Mouse (Mus musculus): Measurements from ENCODE around the gene March7. TPM values are rescaled to one million over a fixed set of nuclear protein-coding genes. Genes with fewer than 3 reads are reported as not detected.
A peak's percentile ranks its signal among the peaks of the same experiment; 100 is the strongest.

Gene March7
- polyA plus RNA-seq, 1 experiment from 2014 or later = 64.3 TPM

DNA sequence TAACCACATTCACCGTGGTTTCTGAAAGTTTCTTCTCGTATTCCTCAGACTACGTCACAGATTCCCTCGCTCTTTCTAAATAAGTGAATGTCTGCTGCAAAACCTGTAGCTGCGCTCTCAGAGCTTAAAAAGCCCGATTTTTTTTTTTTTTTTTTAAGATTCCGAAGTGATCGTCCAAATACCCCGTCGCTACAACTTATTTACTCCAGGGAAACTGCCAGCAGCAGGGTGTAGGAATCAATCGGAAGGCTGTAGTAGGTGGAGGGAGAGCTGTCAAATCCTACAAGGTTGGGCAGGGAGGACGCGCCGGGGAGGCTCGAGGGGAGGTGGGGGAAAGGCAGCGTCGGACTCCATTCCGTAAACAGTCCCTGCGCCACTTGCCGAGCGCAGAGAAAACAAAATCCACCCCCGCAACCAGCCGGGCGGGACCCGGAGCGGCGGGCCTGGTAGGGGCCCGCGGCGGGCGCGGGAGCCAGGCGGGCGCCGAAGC is 520 bp upstream of the March7 start:
- Histone ChIP-seq H3K27me3 (ENCODE audit: insufficient read depth, low read length) (no peaks in the 10 kb centered on the region), H3K27ac (peak overlapping the region; percentile 93), H3K4me2 (ENCODE audit: low read length) (peak overlapping the region; percentile 68), H3K4me1 (replicated peaks; ENCODE audit: insufficient read depth, low read length) (peaks cover 9% of the 10 kb centered on the region), H3K9ac (ENCODE audit: low read depth, low read length) (peak overlapping the region; percentile 99), H3K9me3 (replicated peaks; ENCODE audit: low read length) (no peaks in the 10 kb centered on the region), H3K36me3 (ENCODE audit: insufficient read depth, low read length) (peaks cover 19% of the 10 kb centered on the region; the same call in 1 of the 2 replicates), H3K4me3 (replicated peaks; ENCODE audit: low read depth, low read length) (peak overlapping the region; percentile 88)
- WGBS = 1% methylated on average over 35 of the region's 35 CpGs
- DNase-seq (ENCODE audit: low spot score) (peak; percentile 65), ATAC-seq (replicated peaks; ENCODE audit: low FRiP score, low read depth) (peak; percentile 46; the same call in 1 of the 2 replicates)
- TF ChIP-seq CTCF (IDR thresholded peaks at IDR 0.05; ENCODE audit: low read depth) = no peak

DNA sequence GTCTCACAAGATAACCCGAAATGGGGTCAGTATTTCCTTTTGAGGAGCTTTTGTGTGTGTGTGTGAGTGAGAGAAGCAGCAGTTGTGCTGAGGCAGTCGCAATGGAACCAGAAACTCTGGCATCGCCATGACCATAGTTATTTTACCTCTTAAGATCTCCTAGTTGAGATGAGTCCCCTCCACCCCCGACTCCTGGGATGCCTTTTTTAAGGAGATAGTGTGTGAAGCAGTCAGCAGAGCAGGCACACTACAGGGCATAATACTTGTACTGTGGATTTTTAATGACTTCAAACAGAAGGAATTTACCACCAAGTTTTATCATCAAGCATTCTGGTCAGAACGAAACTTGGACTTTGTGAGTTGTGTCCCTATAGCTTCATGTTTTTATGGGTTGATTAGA is 1.1 kb downstream of the March7 start:
- H3K9ac ChIP-seq (ENCODE audit: low read depth, low read length) = peak overlapping the region; percentile 99
- no peaks in the 10 kb centered on the region for H3K9me3 ChIP-seq (replicated peaks; ENCODE audit: low read length)
- peaks cover 13% of the 10 kb centered on the region for H3K36me3 ChIP-seq (ENCODE audit: insufficient read depth, low read length)
- H3K27ac ChIP-seq = peak overlapping the region; percentile 93; the same call in 1 of the 2 replicates
- H3K4me3 ChIP-seq (replicated peaks; ENCODE audit: low read depth, low read length) = peak overlapping the region; percentile 88
- no peak for ATAC-seq (replicated peaks; ENCODE audit: low FRiP score, low read depth)
- peaks cover 9% of the 10 kb centered on the region for H3K4me1 ChIP-seq (replicated peaks; ENCODE audit: insufficient read depth, low read length)
- peak; percentile 18 for DNase-seq (ENCODE audit: low spot score)
- 10% methylated on average over 5 of the region's 5 CpGs for WGBS
- H3K4me2 ChIP-seq (ENCODE audit: low read length) = peak overlapping the region; percentile 69
- TF ChIP-seq CTCF (IDR thresholded peaks at IDR 0.05; ENCODE audit: low read depth) = no peak
- no peaks in the 10 kb centered on the region for H3K27me3 ChIP-seq (ENCODE audit: insufficient read depth, low read length)

DNA sequence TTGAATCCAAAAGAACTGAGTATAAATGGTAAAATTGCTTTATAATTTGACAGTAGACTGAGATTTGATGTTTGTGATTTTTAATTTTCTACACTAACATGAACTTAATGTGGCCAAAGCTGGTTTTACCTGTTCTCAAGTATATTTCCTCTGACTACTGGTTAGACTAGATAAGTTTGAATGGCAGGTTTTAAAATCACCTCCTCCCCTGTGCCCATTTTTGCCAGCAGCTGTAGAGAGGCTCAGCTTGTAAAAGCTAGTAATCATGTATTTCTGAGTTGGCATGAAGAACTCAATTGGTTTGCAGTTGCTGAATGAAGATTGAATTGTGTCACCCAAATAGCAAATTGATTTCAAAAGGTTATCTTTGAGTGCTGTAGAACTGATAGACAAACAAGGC is 2.8 kb downstream of the March7 start:
- peaks cover 8% of the 10 kb centered on the region; the same call in 1 of the 2 replicates for H3K36me3 ChIP-seq (ENCODE audit: insufficient read depth, low read length)
- no peaks in the 10 kb centered on the region for H3K9me3 ChIP-seq (replicated peaks; ENCODE audit: low read length)
- peaks cover 13% of the 10 kb centered on the region for H3K4me1 ChIP-seq (replicated peaks; ENCODE audit: insufficient read depth, low read length)
- no peak overlapping the region for H3K4me2 ChIP-seq (ENCODE audit: low read length)
- TF ChIP-seq CTCF (IDR thresholded peaks at IDR 0.05; ENCODE audit: low read depth) = no peak
- no peak overlapping the region for H3K9ac ChIP-seq (ENCODE audit: low read depth, low read length)
- H3K27me3 ChIP-seq (ENCODE audit: insufficient read depth, low read length) = no peaks in the 10 kb centered on the region
- H3K27ac ChIP-seq = no peak overlapping the region
- no peak for ATAC-seq (replicated peaks; ENCODE audit: low FRiP score, low read depth)
- DNase-seq (ENCODE audit: low spot score) = no peak
- no peak overlapping the region for H3K4me3 ChIP-seq (replicated peaks; ENCODE audit: low read depth, low read length)

DNA sequence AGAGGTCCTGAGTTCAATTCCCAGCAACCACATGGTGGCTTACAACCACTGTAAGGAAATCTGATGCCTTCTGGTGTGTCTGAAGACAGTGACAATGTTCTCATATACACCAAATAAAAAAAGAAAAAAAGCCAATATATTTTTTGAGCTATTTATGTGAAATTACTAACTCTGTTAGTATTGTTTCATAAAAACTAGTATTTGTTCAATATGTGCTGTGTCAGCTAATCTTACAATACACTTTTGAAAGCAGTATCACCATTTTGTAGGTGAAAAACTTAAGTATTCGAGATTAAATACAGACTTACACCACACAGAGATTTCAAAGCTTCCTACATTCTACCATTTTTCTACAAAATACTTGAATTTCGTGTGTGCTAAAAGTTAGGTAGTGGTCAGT is 5.0 kb downstream of the March7 start:
- Histone ChIP-seq H3K9ac (ENCODE audit: low read depth, low read length) (no peak overlapping the region), H3K9me3 (replicated peaks; ENCODE audit: low read length) (no peaks in the 10 kb centered on the region), H3K4me2 (ENCODE audit: low read length) (no peak overlapping the region), H3K27me3 (ENCODE audit: insufficient read depth, low read length) (no peaks in the 10 kb centered on the region), H3K27ac (no peak overlapping the region), H3K4me3 (replicated peaks; ENCODE audit: low read depth, low read length) (no peak overlapping the region), H3K36me3 (ENCODE audit: insufficient read depth, low read length) (peaks cover 8% of the 10 kb centered on the region; the same call in 1 of the 2 replicates), H3K4me1 (replicated peaks; ENCODE audit: insufficient read depth, low read length) (peaks cover 13% of the 10 kb centered on the region)
- WGBS = 94% methylated on average over 2 of the region's 2 CpGs
- DNase-seq (ENCODE audit: low spot score) (no peak), ATAC-seq (replicated peaks; ENCODE audit: low FRiP score, low read depth) (no peak)
- no peak for TF ChIP-seq CTCF (IDR thresholded peaks at IDR 0.05; ENCODE audit: low read depth)

DNA sequence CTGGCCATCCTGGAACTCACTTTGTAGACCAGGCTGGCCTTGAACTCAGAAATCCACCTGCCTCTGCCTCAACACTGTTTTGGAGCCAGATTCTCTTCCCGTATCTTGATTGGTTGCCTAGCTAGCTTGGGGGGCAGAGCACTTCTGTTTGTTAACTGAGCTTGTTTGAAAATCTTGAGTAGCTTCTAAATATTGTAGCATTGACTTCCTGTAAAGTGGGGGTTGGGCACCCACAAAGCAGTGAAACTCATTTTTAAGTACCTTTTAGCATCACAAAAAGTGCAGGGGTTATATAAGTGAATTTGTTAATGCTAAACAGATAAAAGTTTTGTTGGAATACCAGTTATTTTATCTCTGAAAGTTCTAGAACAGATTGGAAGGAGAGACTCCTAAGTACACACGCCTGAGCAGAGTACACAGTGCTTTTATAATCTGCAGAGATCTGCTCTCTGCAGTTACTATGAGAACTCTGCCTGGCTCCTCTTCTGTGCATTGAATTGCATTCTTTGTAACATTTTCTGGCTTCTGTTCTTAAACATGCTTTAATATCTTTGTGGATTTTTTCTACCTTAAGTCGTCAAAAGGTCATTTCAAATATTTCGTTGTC is 7.0 kb downstream of the March7 start:
- TF ChIP-seq CTCF (IDR thresholded peaks at IDR 0.05; ENCODE audit: low read depth) = no peak
- H3K4me3 ChIP-seq (replicated peaks; ENCODE audit: low read depth, low read length) = no peak overlapping the region
- WGBS = 78% methylated on average over 4 of the region's 4 CpGs
- H3K36me3 ChIP-seq (ENCODE audit: insufficient read depth, low read length) = peaks cover 8% of the 10 kb centered on the region; the same call in 1 of the 2 replicates
- H3K27ac ChIP-seq = no peak overlapping the region
- no peaks in the 10 kb centered on the region for H3K9me3 ChIP-seq (replicated peaks; ENCODE audit: low read length)
- H3K4me2 ChIP-seq (ENCODE audit: low read length) = no peak overlapping the region
- no peaks in the 10 kb centered on the region for H3K27me3 ChIP-seq (ENCODE audit: insufficient read depth, low read length)
- DNase-seq (ENCODE audit: low spot score) = no peak
- ATAC-seq (replicated peaks; ENCODE audit: low FRiP score, low read depth) = no peak
- peaks cover 16% of the 10 kb centered on the region; the same call in 1 of the 2 replicates for H3K4me1 ChIP-seq (replicated peaks; ENCODE audit: insufficient read depth, low read length)
- H3K9ac ChIP-seq (ENCODE audit: low read depth, low read length) = no peak overlapping the region

DNA sequence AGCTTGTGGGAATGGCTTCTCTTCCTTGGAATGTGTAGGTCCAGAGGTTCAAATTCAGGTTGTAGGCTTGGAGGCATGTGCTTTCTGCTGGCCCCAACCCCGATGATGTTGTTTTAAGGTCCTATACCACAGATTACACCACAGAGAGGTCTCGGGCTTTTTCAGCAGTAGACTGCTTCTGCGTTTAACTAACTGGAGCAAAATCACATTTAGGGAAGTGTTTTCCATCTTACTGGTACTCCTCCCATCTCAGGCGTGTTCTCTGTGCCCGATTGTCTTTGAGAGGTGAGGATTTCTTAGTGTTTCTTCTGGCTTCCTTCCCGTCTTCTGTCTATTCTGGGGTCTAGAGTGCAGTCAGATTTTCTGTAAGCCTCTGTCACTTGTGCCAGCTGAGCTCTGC is 7.9 kb downstream of the March7 start:
- Histone ChIP-seq H3K4me3 (replicated peaks; ENCODE audit: low read depth, low read length) (no peak overlapping the region), H3K9me3 (replicated peaks; ENCODE audit: low read length) (no peaks in the 10 kb centered on the region), H3K27ac (no peak overlapping the region), H3K9ac (ENCODE audit: low read depth, low read length) (no peak overlapping the region), H3K36me3 (ENCODE audit: insufficient read depth, low read length) (peaks cover 8% of the 10 kb centered on the region; the same call in 1 of the 2 replicates), H3K4me2 (ENCODE audit: low read length) (no peak overlapping the region), H3K27me3 (ENCODE audit: insufficient read depth, low read length) (no peaks in the 10 kb centered on the region), H3K4me1 (replicated peaks; ENCODE audit: insufficient read depth, low read length) (peaks cover 13% of the 10 kb centered on the region; the same call in 1 of the 2 replicates)
- DNase-seq (ENCODE audit: low spot score) (no peak), ATAC-seq (replicated peaks; ENCODE audit: low FRiP score, low read depth) (no peak)
- TF ChIP-seq CTCF (IDR thresholded peaks at IDR 0.05; ENCODE audit: low read depth) = no peak
- 79% methylated on average over 6 of the region's 6 CpGs for WGBS

All from kidney, postnatal 0 days (tissue).